Mouse (Mus musculus) liver, embryonic 16.5 days (tissue): ENCODE results near the gene Ttc9. TPM values are rescaled to one million over a fixed set of nuclear protein-coding genes. Genes with fewer than 3 reads are reported as not detected.

Source experiments
- ATAC-seq: fragments of 200-750 bp; cut with Nextera tagmentation; 2 replicates; pipeline ENCODE4 v1.8.0; 2017; ENCODE audit warnings: low read depth, mild to moderate bottlenecking, moderate number of reproducible peaks, moderate library complexity
- H3K27ac ChIP-seq: fragments of 300-500 bp; sonication (generic); 2 replicates; pipeline ENCODE4 v1.5.1; 2014; ENCODE audit warnings: mild to moderate bottlenecking, low read length
- H3K27me3 ChIP-seq: fragments of 300-500 bp; sonication (generic); 2 replicates; pipeline ENCODE4 v1.6.1; 2014; ENCODE audit warnings: low read depth, low read length, mixed read lengths; ENCODE audit not compliant: control insufficient read depth, insufficient read depth
- H3K36me3 ChIP-seq: fragments of 300-500 bp; sonication (generic); 2 replicates; pipeline ENCODE4 v1.6.1; 2014; ENCODE audit warnings: mild to moderate bottlenecking; ENCODE audit not compliant: control insufficient read depth, insufficient read depth
- H3K4me1 ChIP-seq: fragments of 300-500 bp; sonication (generic); 2 replicates; pipeline ENCODE4 v1.6.1; 2014; ENCODE audit warnings: low read depth, low read length, mixed read lengths; ENCODE audit not compliant: control insufficient read depth
- H3K4me2 ChIP-seq: fragments of 300-500 bp; sonication (generic); 2 replicates; pipeline ENCODE4 v1.6.1; 2014; ENCODE audit warnings: low read depth, low read length, mixed read lengths
- H3K4me3 ChIP-seq: fragments of 300-500 bp; sonication (generic); 2 replicates; pipeline ENCODE4 v1.5.1; 2014; ENCODE audit warnings: low read depth, mild to moderate bottlenecking, low read length
- H3K9ac ChIP-seq: fragments of 300-500 bp; sonication (generic); 2 replicates; pipeline ENCODE4 v1.6.1; 2014; ENCODE audit warnings: low read depth, low read length
- H3K9me3 ChIP-seq: fragments of 300-500 bp; sonication (generic); replicated peaks from 2 replicates; pipeline ENCODE4 v1.6.1; 2016; ENCODE audit warnings: low read length; ENCODE audit not compliant: control insufficient read depth
- WGBS: fragments of 180-500 bp; shearing (Covaris S2); extraction: QIAGEN DNeasy Blood & Tissue Kit; methylation state at CpG from one replicate; pipeline ENCODE4 v1.1.7; 2014; ENCODE audit not compliant: insufficient replicate concordance; 5-methylcytosine and 5-hydroxymethylcytosine counted together
- polyA plus RNA-seq: library from polyadenylated mRNA; unstranded; fragments of >200 nt; fragmentation: Nextera tagmentation; extraction: Ambion mirVana; gene quantifications from 2 replicates; pipeline ENCODE4 v1.2.1, GENCODE M21; 2015

The Ttc9 gene
- polyA plus RNA-seq, 1 experiment from 2014 or later: 0.44 TPM

DNA sequence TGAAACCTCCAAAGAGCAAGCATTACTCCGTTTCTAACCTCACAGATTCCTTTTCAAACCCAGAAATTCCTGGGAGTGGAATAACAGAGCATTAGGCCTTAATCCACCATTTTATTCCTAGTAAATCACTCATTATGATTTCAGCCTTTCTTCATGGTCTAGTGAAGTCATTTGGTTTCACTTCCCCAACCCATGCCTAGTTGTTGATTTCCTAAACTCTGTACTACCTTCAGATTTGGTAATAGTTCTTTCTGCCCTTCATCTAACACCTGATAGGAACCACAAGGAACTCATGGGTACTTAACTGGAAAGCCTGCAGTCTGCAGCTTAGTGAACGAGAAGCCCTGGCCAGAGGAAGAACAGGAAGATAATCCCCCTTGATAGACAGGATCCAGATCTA, 44.5 kb downstream of the Ttc9 start:
- WGBS: 43% methylated on average over 2 of the region's 2 CpGs
- Histone ChIP-seq H3K4me3 (no peak overlapping the region), H3K4me1 (no peaks in the 10 kb centered on the region), H3K27me3 (no peaks in the 10 kb centered on the region), H3K9ac (no peak overlapping the region), H3K27ac (no peak overlapping the region), H3K36me3 (no peaks in the 10 kb centered on the region), H3K4me2 (no peak overlapping the region), H3K9me3 (no peaks in the 10 kb centered on the region)
- ATAC-seq: no peak

DNA sequence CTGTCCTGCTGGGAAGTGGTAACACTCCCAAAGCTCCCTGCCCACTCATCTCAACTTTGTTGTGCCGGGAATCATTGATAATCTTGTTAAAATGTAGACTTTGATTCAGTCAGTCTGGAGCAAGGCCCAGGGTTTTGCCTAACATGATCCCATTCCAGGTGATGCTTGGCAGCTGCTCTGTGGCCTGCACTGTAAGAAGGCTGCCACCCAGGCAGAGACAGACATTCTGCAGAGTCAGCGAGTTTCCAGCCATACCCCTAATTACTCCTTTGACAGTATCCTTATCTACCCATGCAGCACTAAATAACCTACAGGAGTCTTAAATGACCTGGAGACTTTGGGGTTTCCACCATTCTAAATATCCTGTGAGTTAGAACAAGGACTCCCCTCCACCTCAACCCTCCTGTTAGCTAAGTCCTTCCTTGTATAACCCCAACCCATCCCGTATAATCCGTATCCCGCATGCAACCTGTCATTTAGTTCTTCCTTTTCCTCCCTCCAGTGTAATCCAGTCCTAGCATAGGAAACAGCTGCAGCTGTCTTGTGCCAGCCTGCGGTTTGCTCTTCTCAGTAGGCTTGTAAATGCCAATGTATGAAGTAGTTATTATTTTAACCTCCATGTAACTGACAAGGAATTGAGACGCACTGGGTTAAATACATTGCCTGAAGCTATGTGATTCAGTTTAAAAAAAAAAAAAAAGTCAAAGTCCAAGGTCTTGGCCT, 48.9 kb downstream of the Ttc9 start:
- no peaks in the 10 kb centered on the region for H3K4me1 ChIP-seq
- WGBS: 42% methylated on average over 7 of the region's 7 CpGs

DNA sequence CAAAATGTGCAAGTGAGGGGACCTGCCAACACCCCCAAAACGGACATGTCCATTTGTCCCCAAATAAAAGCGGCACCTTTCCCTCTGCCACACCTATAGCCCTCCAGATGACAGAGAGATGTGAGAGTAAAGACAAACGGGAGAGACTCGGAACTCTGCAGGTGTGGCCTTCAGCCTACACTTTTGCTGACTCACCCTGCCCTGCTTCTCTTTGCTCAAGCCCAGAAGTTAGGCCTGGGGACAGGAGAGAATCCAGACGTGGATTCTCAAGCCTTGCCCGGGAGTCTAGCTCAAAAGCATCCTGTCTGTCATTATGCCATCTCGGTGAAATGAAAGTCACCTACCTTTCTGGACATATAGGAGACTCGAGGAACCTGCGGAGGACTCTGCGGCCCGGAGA, 52.3 kb downstream of the Ttc9 start:
- Histone ChIP-seq H3K27ac (no peak overlapping the region), H3K27me3 (no peaks in the 10 kb centered on the region), H3K4me2 (no peak overlapping the region), H3K36me3 (no peaks in the 10 kb centered on the region), H3K4me1 (no peaks in the 10 kb centered on the region), H3K9ac (no peak overlapping the region), H3K4me3 (no peak overlapping the region), H3K9me3 (no peaks in the 10 kb centered on the region)
- no peak for ATAC-seq
- WGBS: 51% methylated on average over 11 of the region's 11 CpGs

More for the DNA sequence above, 48.9 kb downstream of the Ttc9 start:
- Histone ChIP-seq H3K36me3 (no peaks in the 10 kb centered on the region), H3K4me2 (no peak overlapping the region), H3K9me3 (no peaks in the 10 kb centered on the region), H3K27me3 (no peaks in the 10 kb centered on the region), H3K4me3 (no peak overlapping the region), H3K9ac (no peak overlapping the region), H3K27ac (no peak overlapping the region)
- no peak for ATAC-seq

DNA sequence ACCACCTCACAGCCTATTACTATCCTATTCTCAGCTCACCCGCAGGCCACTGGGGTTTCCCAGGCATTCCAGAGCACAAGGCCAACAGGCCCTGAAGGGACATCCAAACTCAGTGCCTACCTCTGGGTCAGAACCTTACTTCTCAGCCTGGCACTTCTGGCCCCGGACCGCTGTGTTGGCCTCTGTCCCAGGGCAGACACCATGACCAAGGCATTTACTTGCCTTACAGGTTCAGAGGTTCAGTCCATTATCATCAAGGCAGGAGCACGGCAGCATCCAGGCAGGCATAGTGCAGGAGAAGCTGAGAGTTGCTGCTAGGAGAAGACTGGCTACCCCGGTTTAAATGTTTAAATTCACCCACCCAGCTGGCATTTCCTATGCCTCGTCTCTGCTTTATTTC, 53.0 kb downstream of the Ttc9 start:
- no peak overlapping the region for H3K27ac ChIP-seq
- H3K9me3 ChIP-seq: no peaks in the 10 kb centered on the region
- no peaks in the 10 kb centered on the region for H3K27me3 ChIP-seq
- H3K36me3 ChIP-seq: no peaks in the 10 kb centered on the region
- no peaks in the 10 kb centered on the region for H3K4me1 ChIP-seq
- no peak overlapping the region for H3K9ac ChIP-seq
- no peak overlapping the region for H3K4me3 ChIP-seq
- no peak overlapping the region for H3K4me2 ChIP-seq
- WGBS: 76% methylated on average over 6 of the region's 6 CpGs
- ATAC-seq: no peak

DNA sequence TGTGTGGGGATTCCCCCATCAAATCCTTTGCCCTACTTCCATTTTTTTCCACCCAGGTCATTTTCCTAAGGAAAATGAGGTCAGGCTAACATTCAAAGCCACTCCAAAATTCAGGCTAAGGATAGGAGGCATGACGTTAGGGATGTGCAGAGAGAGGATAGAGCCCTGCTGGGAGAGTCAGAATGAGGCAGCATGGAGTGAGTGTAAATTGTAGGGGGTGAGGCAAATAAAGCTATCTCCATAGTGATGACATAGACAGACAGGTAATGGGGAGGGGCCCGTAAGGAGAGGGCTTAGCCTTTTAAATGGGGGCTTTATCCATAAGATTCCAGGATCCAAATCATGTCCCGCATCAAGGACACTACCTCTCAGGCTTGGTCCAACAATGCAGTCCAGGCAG, 54.9 kb downstream of the Ttc9 start:
- H3K36me3 ChIP-seq: no peaks in the 10 kb centered on the region
- H3K27ac ChIP-seq: no peak overlapping the region
- H3K4me2 ChIP-seq: no peak overlapping the region
- WGBS: 48% methylated on average over 3 of the region's 3 CpGs
- H3K27me3 ChIP-seq: no peaks in the 10 kb centered on the region
- H3K9ac ChIP-seq: no peak overlapping the region
- H3K9me3 ChIP-seq: no peaks in the 10 kb centered on the region
- ATAC-seq: no peak
- no peaks in the 10 kb centered on the region for H3K4me1 ChIP-seq
- H3K4me3 ChIP-seq: no peak overlapping the region

DNA sequence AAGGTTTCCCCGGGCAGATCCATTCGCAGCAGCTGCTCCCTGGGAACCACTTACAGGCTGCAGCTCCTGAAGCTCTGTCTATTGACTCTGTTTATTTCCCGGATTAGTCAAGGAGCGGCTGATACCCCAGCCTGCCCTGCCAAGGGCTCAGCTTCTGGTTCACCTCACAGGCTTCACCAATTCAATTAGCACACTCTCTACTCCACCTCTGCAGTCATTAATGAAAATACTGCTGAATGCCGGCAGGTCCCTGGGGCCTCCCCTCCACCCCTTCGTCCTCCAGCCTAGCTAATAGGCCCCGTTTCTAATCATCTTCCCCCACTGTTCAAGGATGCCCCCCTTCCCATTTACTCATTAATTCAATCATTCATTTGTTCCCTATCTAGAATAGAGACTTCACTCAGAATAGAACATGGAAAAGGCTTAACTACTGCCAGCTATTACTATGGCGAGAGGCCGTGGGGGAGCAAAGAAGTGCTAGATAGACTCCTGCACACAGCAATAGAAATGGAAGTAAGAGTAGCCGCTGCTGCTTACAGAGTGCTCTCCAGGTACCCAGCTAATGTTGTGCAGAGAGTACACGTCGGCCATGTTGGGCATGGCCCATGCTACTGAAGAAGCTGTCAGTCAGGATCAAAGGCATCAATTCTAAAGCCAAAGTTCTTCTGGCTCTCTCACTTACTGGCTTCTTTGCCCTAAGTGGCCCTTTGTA, 55.5 kb downstream of the Ttc9 start:
- Histone ChIP-seq H3K27ac (no peak overlapping the region), H3K27me3 (no peaks in the 10 kb centered on the region), H3K4me1 (no peaks in the 10 kb centered on the region), H3K36me3 (no peaks in the 10 kb centered on the region), H3K9me3 (no peaks in the 10 kb centered on the region), H3K9ac (no peak overlapping the region), H3K4me3 (no peak overlapping the region), H3K4me2 (no peak overlapping the region)
- ATAC-seq: no peak
- 58% methylated on average over 12 of the region's 12 CpGs for WGBS

DNA sequence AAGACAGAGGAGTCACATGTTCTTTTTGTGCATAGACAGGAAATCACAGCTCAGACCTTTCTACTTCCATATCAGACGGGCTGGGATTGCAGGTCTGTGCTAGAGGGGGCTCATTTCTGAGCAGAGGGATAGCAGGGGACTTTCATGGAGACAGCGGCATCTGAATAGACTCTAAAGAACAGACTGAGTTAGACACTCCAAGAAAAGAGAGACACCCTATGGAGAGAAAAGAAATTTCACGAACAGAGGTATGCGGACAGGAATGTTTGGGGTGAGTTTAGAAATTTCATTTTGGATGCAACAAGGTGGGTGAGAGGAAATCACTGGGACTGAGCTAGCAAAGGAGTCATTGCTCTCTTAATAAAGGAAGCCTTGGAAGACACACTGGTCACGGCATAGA, 56.8 kb downstream of the Ttc9 start:
- Histone ChIP-seq H3K27ac (no peak overlapping the region), H3K36me3 (no peaks in the 10 kb centered on the region), H3K9me3 (no peaks in the 10 kb centered on the region), H3K4me1 (no peaks in the 10 kb centered on the region), H3K27me3 (no peaks in the 10 kb centered on the region), H3K4me3 (no peak overlapping the region), H3K9ac (no peak overlapping the region), H3K4me2 (no peak overlapping the region)
- ATAC-seq: no peak
- WGBS: 64% methylated on average over 5 of the region's 5 CpGs

DNA sequence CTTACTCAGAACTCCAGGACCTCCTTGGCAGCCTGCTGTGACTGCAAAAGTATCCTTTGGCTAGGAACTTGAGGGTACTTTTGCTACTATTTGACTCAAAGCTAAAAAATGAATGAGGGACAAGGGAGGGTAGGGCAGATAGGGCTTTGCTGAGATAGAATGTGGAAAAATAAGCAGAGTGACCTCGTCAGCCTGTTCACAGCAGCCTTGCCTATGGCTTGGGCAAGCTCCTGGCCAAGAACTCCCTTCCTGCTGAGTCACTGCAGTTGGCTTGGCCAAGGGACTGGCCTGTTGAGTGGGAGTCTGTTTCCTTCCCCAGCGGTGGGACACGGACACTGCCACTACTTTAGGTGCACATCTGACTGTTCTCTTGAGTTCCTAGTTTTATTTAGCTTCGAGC, 57.5 kb downstream of the Ttc9 start:
- Histone ChIP-seq H3K27ac (no peak overlapping the region), H3K4me3 (no peak overlapping the region), H3K27me3 (no peaks in the 10 kb centered on the region), H3K36me3 (no peaks in the 10 kb centered on the region), H3K4me2 (no peak overlapping the region), H3K4me1 (no peaks in the 10 kb centered on the region), H3K9ac (no peak overlapping the region), H3K9me3 (no peaks in the 10 kb centered on the region)
- WGBS: 41% methylated on average over 4 of the region's 4 CpGs
- ATAC-seq: no peak

DNA sequence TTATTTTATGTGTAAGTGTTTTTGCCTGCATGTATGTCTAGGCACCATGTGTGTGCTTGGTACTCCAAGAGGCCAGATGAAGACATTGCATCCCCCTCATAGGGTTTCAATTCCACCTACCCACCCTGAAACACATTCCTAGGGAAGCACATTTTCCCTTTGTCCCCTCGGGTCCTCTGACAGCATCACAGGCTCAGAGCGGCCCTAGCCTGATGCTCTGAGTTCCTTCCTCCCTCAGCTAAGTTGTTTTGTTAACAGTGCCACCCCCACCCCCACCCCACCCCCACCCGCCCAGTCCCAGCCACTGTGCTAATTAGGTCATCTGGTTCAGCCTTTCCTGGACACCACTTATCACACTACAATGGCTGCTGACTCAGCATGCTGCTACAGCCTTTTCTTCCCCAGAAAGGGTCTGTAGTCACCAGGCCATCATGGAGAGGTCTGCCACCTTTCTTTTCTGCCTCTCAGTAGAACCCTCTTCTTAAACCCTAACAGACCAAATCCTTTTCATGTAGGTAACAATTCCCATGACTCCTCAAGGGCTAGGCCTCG, 58.5 kb downstream of the Ttc9 start:
- Histone ChIP-seq H3K27ac (no peak overlapping the region), H3K9me3 (no peaks in the 10 kb centered on the region), H3K4me3 (no peak overlapping the region), H3K9ac (no peak overlapping the region), H3K4me2 (no peak overlapping the region), H3K4me1 (no peaks in the 10 kb centered on the region), H3K27me3 (no peaks in the 10 kb centered on the region), H3K36me3 (no peaks in the 10 kb centered on the region)
- ATAC-seq: no peak
- WGBS: 33% methylated on average over 4 of the region's 4 CpGs
